Mouse (Mus musculus) gonadal fat pad, adult 2 months (tissue): Measurements from ENCODE around the gene Meioc. TPM values are rescaled to one million over a fixed set of nuclear protein-coding genes. Genes with fewer than 3 reads are reported as not detected.
"Not testable (repeated sequence)": the region's sequence is repeated elsewhere in the genome, so short reads cannot be mapped to it uniquely, and the experiment has no call there.

Source experiments
- DNase-seq: peaks from one replicate; pipeline ENCODE4 v3.0.0-alpha.2; 2012; ENCODE audit warnings: low read depth
- polyA plus RNA-seq: library from polyadenylated mRNA; depleted of rRNA; stranded (reverse); fragments of >200 nt; gene quantifications from 2 replicates; pipeline ENCODE4 v1.2.3, GENCODE M21; 2012; rRNA removed

Gene Meioc
- polyA plus RNA-seq, 1 experiment, result not detected

- no peak for DNase-seq
Observed at GRCm38 (mm10) chr11:102665637-102666435, 2.3 kb downstream of the Meioc start.

DNA sequence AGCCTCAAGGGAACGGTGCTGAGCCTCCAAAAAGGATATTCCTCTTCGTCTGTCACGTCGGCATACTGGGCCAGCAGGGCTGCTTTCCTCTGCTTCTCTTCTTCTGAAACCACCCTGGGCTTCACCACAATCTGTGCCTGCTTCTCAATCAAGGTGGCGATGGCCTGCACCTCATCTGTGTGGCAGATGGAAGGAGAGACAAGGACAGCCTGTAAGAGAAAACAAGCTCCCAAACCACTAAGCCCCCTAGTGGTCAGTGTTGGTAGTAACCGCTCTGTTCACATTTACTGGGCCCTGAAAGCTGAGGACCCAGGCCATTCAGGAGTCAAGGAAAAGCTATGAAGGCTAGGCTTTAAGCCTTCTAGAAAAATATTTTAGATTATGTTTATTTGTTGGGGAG is 26.6 kb downstream of the Meioc start:
- DNase-seq, result peak; percentile 5

GRCm38 (mm10) chr11:102695289-102695688 is 31.8 kb downstream of the Meioc start:
- DNase-seq, result no peak

DNA sequence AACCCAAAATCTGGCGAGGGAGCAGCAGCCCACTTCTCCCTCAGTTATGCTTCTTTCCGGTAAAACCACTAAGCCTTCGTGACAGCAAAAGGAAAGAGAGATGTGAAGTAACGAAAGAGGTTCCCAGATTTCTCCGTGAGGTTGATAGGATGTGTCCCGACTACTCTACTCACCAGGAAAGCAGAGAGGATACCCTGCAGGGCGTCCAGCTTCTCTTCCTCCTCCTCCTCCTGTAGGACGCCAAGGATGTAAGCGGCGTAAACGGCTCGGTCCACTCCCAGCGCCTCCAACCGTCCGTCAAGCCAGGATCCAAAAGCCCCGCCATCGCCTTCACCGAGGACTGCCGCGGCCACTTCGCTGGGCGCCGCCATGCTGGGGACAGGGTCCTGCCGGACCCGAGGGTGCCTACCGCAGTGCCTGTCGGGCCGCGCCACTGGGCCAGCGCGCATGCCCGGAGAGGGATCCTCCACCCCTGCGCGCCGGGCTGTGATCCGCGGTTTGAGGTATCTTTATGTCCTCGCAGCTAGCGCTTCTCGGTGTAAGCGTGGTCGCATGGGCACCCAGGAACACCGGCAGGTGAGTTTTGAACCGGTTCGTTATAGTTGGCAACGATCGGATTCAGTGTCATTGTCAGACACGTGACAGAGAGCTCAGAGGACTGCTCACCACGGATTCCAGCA is 34.0 kb downstream of the Meioc start, which contains the start of gene Ccdc43:
Ccdc43 (minus strand) TSS at position 445 of the 680 bp plus-strand sequence.
- DNase-seq, result no peak

DNA sequence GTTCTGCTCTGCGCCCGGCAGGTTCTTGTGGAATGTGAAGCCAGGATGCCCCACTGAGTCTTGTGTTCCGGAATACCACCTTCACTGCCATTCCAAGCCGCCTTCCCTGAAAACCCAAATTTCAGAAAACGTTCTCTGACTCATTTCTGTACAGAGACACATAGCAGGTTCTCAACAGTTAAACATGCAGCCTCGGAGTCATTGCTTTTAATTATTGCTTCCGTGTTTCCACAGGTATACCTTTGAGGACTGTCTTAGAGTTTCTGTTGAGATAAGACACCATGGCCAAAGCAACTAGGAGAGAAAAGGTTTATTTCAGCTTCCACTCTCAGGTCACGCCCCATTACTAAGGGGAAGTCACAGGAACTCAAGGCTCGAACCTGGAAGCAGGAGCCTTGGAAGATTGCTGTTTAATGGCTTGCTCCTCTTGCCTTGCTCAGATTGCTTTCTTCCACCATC is 34.5 kb downstream of the Meioc start:
- no peak for DNase-seq

DNA sequence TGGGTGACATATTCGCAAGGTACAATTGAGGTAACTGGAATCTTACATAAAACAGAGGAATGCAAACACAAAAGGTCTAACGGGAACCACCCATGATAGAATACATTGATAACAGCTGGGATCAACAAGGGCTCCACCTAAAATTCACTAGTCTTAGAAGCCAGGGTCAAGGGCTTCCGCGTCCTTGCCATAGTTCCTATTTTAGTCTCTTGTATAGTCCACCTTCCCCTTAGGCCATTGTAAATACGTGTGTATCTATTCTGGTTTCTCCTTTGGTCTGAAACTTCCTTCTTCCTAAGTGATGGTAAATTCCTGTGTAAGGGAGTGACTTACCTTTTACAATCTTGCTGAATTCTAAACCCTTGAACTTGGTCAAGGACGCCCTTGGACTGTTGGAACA is 38.7 kb downstream of the Meioc start:
- DNase-seq, result not testable (repeated sequence)

DNA sequence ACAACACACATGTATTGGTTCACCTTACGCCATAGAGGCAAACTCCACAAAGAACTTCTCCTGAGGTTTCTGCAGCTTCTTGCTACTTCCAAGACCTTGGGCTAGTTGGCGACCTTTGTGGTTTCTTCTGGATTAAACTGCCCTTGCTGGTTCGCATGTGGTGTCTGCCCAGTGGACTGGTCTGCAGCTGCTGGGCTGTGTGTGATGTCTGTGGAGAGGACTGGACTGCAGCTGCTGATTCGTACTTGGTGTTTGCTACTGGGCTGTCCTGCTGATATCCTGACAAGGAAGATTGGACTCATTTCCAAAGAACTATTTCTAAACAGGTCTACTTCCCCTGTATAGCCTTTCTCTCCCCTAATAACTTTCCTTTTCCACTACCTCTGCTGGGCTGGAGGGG is 48.9 kb downstream of the Meioc start:
- DNase-seq, result no peak

DNA sequence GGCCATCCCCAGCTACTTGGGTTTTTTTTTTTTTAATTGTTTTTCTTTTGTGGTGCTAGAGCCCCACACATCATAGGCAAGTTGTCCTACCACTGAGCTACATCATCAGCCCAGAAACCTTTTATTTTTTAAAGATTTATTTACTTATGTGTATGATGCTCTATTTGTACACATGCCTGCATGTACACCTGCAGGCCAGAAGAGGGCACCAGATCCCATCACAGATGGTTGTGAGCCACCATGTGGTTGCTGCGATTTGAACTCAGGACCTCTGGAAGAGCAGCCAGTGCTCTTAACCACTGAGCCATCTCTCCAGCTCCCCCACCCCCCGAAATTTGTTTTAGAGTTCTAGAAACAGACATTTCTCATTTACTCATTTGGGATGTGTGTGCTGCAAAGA is 51.1 kb downstream of the Meioc start:
- DNase-seq, result not testable (repeated sequence)

- no peak for DNase-seq
Observed at GRCm38 (mm10) chr11:102716135-102716534, 52.6 kb downstream of the Meioc start.

DNA sequence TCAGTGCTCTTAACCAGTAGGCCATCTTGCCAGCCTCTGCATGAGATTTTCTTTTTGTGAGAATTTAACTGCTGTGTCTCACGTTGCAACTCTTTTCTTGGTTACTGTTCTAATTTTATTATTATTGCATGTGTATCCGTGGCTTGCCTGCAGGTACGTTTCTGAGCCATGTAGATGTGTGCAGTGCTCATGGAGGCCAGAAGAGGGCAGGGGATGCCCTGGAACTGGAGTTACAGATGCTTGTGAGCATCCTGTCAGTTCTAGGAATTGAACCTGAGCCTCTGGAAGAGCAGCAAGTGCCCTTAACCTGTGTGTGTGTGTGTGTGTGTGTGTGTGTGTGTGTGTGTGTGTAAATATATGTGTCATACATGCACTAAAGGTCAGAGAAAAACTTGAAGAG is 62.1 kb downstream of the Meioc start:
- DNase-seq, result no peak

DNA sequence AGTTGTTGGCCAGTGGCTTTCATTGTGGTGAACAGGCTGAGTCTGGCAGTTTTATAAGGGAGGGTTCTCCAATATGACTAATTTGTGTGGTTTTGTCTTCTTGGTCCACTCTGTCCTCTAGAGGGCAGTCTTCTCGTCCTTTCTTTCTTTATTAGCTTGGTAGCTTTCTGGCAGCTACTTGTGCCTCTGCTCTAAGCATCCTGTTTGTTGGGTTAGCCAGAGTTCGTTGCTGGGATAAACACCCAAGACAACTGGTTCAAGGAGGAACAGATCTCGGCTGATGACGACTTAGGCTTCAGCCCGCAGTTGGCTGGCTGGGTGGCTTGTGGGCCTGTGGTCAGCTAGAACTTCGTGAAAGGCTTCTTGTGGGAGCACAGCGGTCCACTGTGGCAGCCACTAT is 65.1 kb downstream of the Meioc start:
- no peak for DNase-seq

DNA sequence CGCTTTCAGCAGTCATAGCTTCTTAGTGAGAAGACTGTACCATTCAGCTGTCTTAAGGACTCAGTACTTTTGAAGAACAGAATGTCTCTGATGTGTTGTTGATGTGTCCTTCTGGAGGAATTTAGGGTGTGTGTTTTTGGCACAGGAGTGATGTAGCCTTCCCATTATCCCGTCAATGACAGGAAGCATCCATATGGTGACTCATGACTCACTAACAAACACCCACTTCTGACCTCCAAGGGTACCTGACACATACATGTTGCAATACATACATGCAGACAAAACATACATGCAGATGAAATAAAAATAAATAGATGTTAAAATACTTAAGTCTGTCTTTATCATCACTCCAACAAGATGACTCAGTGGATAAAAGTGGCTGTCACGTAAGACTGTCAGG is 66.3 kb downstream of the Meioc start:
- no peak for DNase-seq

GRCm38 (mm10) chr11:102731366-102731765 is 67.8 kb downstream of the Meioc start:
- DNase-seq, result no peak

Other genes starting within 250 kb of the Meioc start
- gene Grn, start 233.4 kb upstream of the Meioc start, polyA plus RNA-seq, result 205 and 301 TPM in 2 replicates
- 35.5 and 51.3 TPM in 2 replicates for gene Fam171a2, start 216.0 kb upstream of the Meioc start, polyA plus RNA-seq
- gene Itga2b, start 193.6 kb upstream of the Meioc start, polyA plus RNA-seq, result 18.0 and 20.6 TPM in 2 replicates
- gene Gpatch8, start 107.3 kb upstream of the Meioc start, polyA plus RNA-seq, result 12.6 and 13.3 TPM in 2 replicates
- 2.4 and 2.8 TPM in 2 replicates for gene Gm11627, start 84.3 kb upstream of the Meioc start, polyA plus RNA-seq
- gene Fzd2, start 59.3 kb upstream of the Meioc start, polyA plus RNA-seq, result 17.3 and 18.7 TPM in 2 replicates
- gene Ccdc43, start 34.1 kb downstream of the Meioc start, polyA plus RNA-seq, result 6.8 and 7.0 TPM in 2 replicates
- gene Adam11, start 97.7 kb downstream of the Meioc start, polyA plus RNA-seq, result 3.9 and 4.1 TPM in 2 replicates
- gene Gjc1, start 156.0 kb downstream of the Meioc start, polyA plus RNA-seq, result 13.6 and 14.7 TPM in 2 replicates
- gene Higd1b, start 172.1 kb downstream of the Meioc start, polyA plus RNA-seq, result 8.6 and 9.9 TPM in 2 replicates
- gene Eftud2, start 217.3 kb downstream of the Meioc start, polyA plus RNA-seq, result 74.1 and 82.2 TPM in 2 replicates
- gene Ccdc103, start 217.5 kb downstream of the Meioc start, polyA plus RNA-seq, result 0.71 and 0.73 TPM in 2 replicates
- gene Fam187a, start 221.5 kb downstream of the Meioc start, polyA plus RNA-seq, result 0.08 and 0.16 TPM in 2 replicates
- 0.32 and 0.37 TPM in 2 replicates for gene Gfap, start 237.2 kb downstream of the Meioc start, polyA plus RNA-seq